Comparison of ENCODE assay signal across 12 mouse cellular contexts in genomic region chr8:119776668-119777245, GRCm38 (mm10). TPM values are rescaled to one million over a fixed set of nuclear protein-coding genes. Genes with fewer than 3 reads are reported as not detected.
DNase-seq lines count a peak whose midpoint lies in the region; ATAC-seq and TF ChIP-seq lines count a peak whose summit lies in the region.
"Had no signal": no experiment of that assay in that cellular context is flagged by ENCODE, and none has a peak within 500 bp of the region (broad histone marks: within the 10 kb centered on the region; RNA-seq: fewer than 3 reads in every experiment).

No protein-coding gene starts in this region.

- no peak overlapping the region for H3K9ac ChIP-seq in forebrain, postnatal 0 days
- H3K9ac ChIP-seq in kidney, embryonic 16.5 days (replicated peaks; ENCODE audit: low read length) = peak overlapping the region; percentile 86; the same call in 1 of the 2 replicates
- H3K9ac ChIP-seq in hindbrain, postnatal 0 days (replicated peaks; ENCODE audit: low read length) = no peak overlapping the region

- 88% methylated on average over 7 of the region's 7 CpGs for WGBS in forebrain, embryonic 10.5 days
- 87% methylated on average over 7 of the region's 7 CpGs for WGBS in forebrain, postnatal 0 days
- 85% methylated on average over 7 of the region's 7 CpGs for WGBS in kidney, embryonic 16.5 days
- WGBS in hindbrain, postnatal 0 days = 77% methylated on average over 7 of the region's 7 CpGs

- TF ChIP-seq CTCF in forebrain, postnatal 0 days (IDR thresholded peaks at IDR 0.05; ENCODE audit: low read depth) = no peak
- no peak for TF ChIP-seq CTCF in hindbrain, postnatal 0 days (IDR thresholded peaks at IDR 0.05; ENCODE audit: low read depth)

- ATAC-seq in forebrain, postnatal 0 days = no peak
- no peak for ATAC-seq in kidney, embryonic 16.5 days (ENCODE audit: low FRiP score, low TSS enrichment)
- ATAC-seq in hindbrain, postnatal 0 days = no peak
- ATAC-seq in granulocyte monocyte progenitor cell, adult 5-6 weeks (replicated peaks; ENCODE audit: poor library complexity, severe bottlenecking) = no peak
- ATAC-seq: Patski had no signal

- peaks cover 50% of the 10 kb centered on the region for H3K4me1 ChIP-seq in forebrain, embryonic 10.5 days
- peaks cover 15% of the 10 kb centered on the region for H3K4me1 ChIP-seq in forebrain, postnatal 0 days (ENCODE audit: insufficient read depth)
- peaks cover 23% of the 10 kb centered on the region for H3K4me1 ChIP-seq in kidney, embryonic 16.5 days (ENCODE audit: insufficient read depth, low read length)
- peaks cover 16% of the 10 kb centered on the region; the same call in 1 of the 2 replicates for H3K4me1 ChIP-seq in hindbrain, postnatal 0 days (ENCODE audit: insufficient read depth, low read length)

- no peak overlapping the region for H3K4me2 ChIP-seq in forebrain, postnatal 0 days (ENCODE audit: low read depth)
- H3K4me2 ChIP-seq in kidney, embryonic 16.5 days (replicated peaks; ENCODE audit: low read depth, low read length) = no peak overlapping the region
- peak overlapping the region; percentile 92; the same call in 1 of the 2 replicates for H3K4me2 ChIP-seq in hindbrain, postnatal 0 days (ENCODE audit: low read depth, low read length)

- H3K9me3 ChIP-seq in forebrain, embryonic 10.5 days = no peaks in the 10 kb centered on the region
- no peaks in the 10 kb centered on the region for H3K9me3 ChIP-seq in forebrain, postnatal 0 days (ENCODE audit: low read length)
- no peaks in the 10 kb centered on the region for H3K9me3 ChIP-seq in kidney, embryonic 16.5 days (ENCODE audit: low read length)
- no peaks in the 10 kb centered on the region for H3K9me3 ChIP-seq in hindbrain, postnatal 0 days (ENCODE audit: low read length)
- H3K9me3 ChIP-seq: embryonic facial prominence, embryonic 13.5 days had no signal

- H3K27ac ChIP-seq in forebrain, embryonic 10.5 days = peak overlapping the region; percentile 26; the same call in 1 of the 2 replicates
- H3K27ac ChIP-seq in forebrain, postnatal 0 days (ENCODE audit: low read depth, low read length) = no peak overlapping the region
- no peak overlapping the region for H3K27ac ChIP-seq in kidney, embryonic 16.5 days (ENCODE audit: low read length)
- H3K27ac ChIP-seq in hindbrain, postnatal 0 days = no peak overlapping the region
- H3K27ac ChIP-seq: embryonic facial prominence, embryonic 13.5 days had no signal

- no peaks in the 10 kb centered on the region for H3K27me3 ChIP-seq in forebrain, embryonic 10.5 days (ENCODE audit: poor library complexity, severe bottlenecking)
- H3K27me3 ChIP-seq in forebrain, postnatal 0 days (ENCODE audit: insufficient read depth, low read length) = no peaks in the 10 kb centered on the region
- no peaks in the 10 kb centered on the region for H3K27me3 ChIP-seq in kidney, embryonic 16.5 days (ENCODE audit: insufficient read depth, low read length)
- no peaks in the 10 kb centered on the region for H3K27me3 ChIP-seq in hindbrain, postnatal 0 days (ENCODE audit: insufficient read depth, low read length)
- H3K27me3 ChIP-seq: embryonic facial prominence, embryonic 13.5 days; Patski had no signal

- no peak overlapping the region; the same call in 1 of the 2 replicates for H3K4me3 ChIP-seq in forebrain, embryonic 10.5 days
- no peak overlapping the region for H3K4me3 ChIP-seq in forebrain, postnatal 0 days (ENCODE audit: low read depth, low read length)
- no peak overlapping the region for H3K4me3 ChIP-seq in kidney, embryonic 16.5 days (ENCODE audit: low read length)
- H3K4me3 ChIP-seq in hindbrain, postnatal 0 days (ENCODE audit: low read length) = no peak overlapping the region

- H3K36me3 ChIP-seq in forebrain, embryonic 10.5 days (replicated peaks) = peaks cover 10% of the 10 kb centered on the region; the same call in 1 of the 2 replicates
- peaks cover 5% of the 10 kb centered on the region; the same call in 1 of the 2 replicates for H3K36me3 ChIP-seq in forebrain, postnatal 0 days (ENCODE audit: insufficient read depth)
- H3K36me3 ChIP-seq in kidney, embryonic 16.5 days (ENCODE audit: insufficient read depth, low read length) = no peaks in the 10 kb centered on the region
- H3K36me3 ChIP-seq in hindbrain, postnatal 0 days (ENCODE audit: insufficient read depth, low read length) = no peaks in the 10 kb centered on the region

- DNase-seq in forebrain, embryonic 10.5 days (ENCODE audit: extremely low spot score, low spot score) = no peak
- DNase-seq in forebrain, postnatal 0 days = no peak
- DNase-seq in kidney, adult 9 months = no peak
- peak; percentile 27 to 51 for DNase-seq in adrenal gland, postnatal 36 days
- no peak for DNase-seq in hindbrain, postnatal 0 days (ENCODE audit: low spot score)
- DNase-seq in right cerebral cortex, adult 2 months (ENCODE audit: low spot score in 2 of 2) = no peak
- DNase-seq: cerebellum, adult 9-10 months; lung, postnatal 10 days had no signal

RNA-seq across cellular contexts. Expression of gene Tldc1, which starts 1.5 kb away (rescaled TPM):
- polyA plus RNA-seq in forebrain, embryonic 10.5 days (2016; fragmentation: Nextera tagmentation; extraction: Ambion mirVana) = 16.7 and 17.3 TPM in 2 replicates
- 21.0 and 21.1 TPM in 2 replicates for total RNA-seq in forebrain, postnatal 0 days (2014; rRNA removed)
- polyA plus RNA-seq in forebrain, postnatal 0 days (2015; fragmentation: Nextera tagmentation; extraction: Ambion mirVana) = 6.8 and 9.4 TPM in 2 replicates
- 16.5 and 19.7 TPM in 2 replicates for polyA plus RNA-seq in kidney, embryonic 16.5 days (2015; fragmentation: Nextera tagmentation; extraction: Ambion mirVana)
- 10 to 100 TPM; 11.0 to 17.4 TPM for total RNA-seq in adrenal gland, postnatal 36 days (2021)
- 20.2 and 21.2 TPM in 2 replicates for total RNA-seq in hindbrain, postnatal 0 days (2014; rRNA removed)
- polyA plus RNA-seq in hindbrain, postnatal 0 days (2015; fragmentation: Nextera tagmentation; extraction: Ambion mirVana) = 7.4 and 8.4 TPM in 2 replicates
- 7.5 and 11.2 TPM in 2 replicates for total RNA-seq in granulocyte monocyte progenitor cell, adult 5-6 weeks (2014; fragmentation: Nextera tagmentation)
- 2.2 and 3.9 TPM in 2 replicates for total RNA-seq in granulocyte monocyte progenitor cell, adult 5-6 weeks (2017)

Comparison
In these comparisons a context has a peak if more than half of its experiments do, and no peak if none do; other contexts are left out.
1. DNase-seq: peak in adrenal gland, postnatal 36 days (2 of 2); none in forebrain, embryonic 10.5 days (single experiment), forebrain, postnatal 0 days (single experiment), kidney, adult 9 months (single experiment), hindbrain, postnatal 0 days (single experiment) and right cerebral cortex, adult 2 months (0 of 2).